Mouse (Mus musculus) forebrain, embryonic 12.5 days (tissue): Measurements from ENCODE around the gene Ormdl1. TPM values are rescaled to one million over a fixed set of nuclear protein-coding genes. Genes with fewer than 3 reads are reported as not detected.
"Not testable (repeated sequence)": the region's sequence is repeated elsewhere in the genome, so short reads cannot be mapped to it uniquely, and the experiment has no call there.

Source experiments
- ATAC-seq: fragments of 200-750 bp; cut with Nextera tagmentation; 2 replicates; pipeline ENCODE4 v1.8.0; 2017; ENCODE audit warnings: moderate TSS enrichment; ENCODE audit not compliant: low FRiP score
- H3K27ac ChIP-seq: fragments of 300-500 bp; sonication (generic); 2 replicates; pipeline ENCODE4 v1.5.1; 2016; ENCODE audit warnings: mild to moderate bottlenecking
- H3K27me3 ChIP-seq: fragments of 300-500 bp; sonication (generic); 2 replicates; pipeline ENCODE4 v1.6.1; 2016; ENCODE audit warnings: mild to moderate bottlenecking
- H3K36me3 ChIP-seq: fragments of 300-500 bp; sonication (generic); replicated peaks from 2 replicates; pipeline ENCODE4 v1.6.1; 2016; ENCODE audit warnings: mild to moderate bottlenecking
- H3K4me1 ChIP-seq: fragments of 300-500 bp; sonication (generic); 2 replicates; pipeline ENCODE4 v1.6.1; 2016
- H3K4me2 ChIP-seq: fragments of 300-500 bp; sonication (generic); 2 replicates; pipeline ENCODE4 v1.6.1; 2016; ENCODE audit warnings: mild to moderate bottlenecking, moderate library complexity
- H3K4me3 ChIP-seq: fragments of 300-500 bp; sonication (generic); replicated peaks from 2 replicates; pipeline ENCODE4 v1.5.1; 2016; ENCODE audit warnings: mild to moderate bottlenecking
- H3K9ac ChIP-seq: fragments of 300-500 bp; sonication (generic); 2 replicates; pipeline ENCODE4 v1.6.1; 2016; ENCODE audit warnings: mild to moderate bottlenecking
- H3K9me3 ChIP-seq: fragments of 300-500 bp; sonication (generic); 2 replicates; pipeline ENCODE4 v1.6.1; 2016
- WGBS: fragments of 180-500 bp; shearing (Covaris S2); methylation state at CpG from one replicate; pipeline ENCODE4 v1.1.7; 2016; 5-methylcytosine and 5-hydroxymethylcytosine counted together
- polyA plus RNA-seq: library from polyadenylated mRNA; unstranded; fragments of >200 nt; fragmentation: Nextera tagmentation; extraction: Ambion mirVana; gene quantifications from 2 replicates; pipeline ENCODE4 v1.2.1, GENCODE M21; 2016

Gene Ormdl1
- polyA plus RNA-seq, 1 experiment from 2014 or later, result 79.8 TPM

- H3K4me1 ChIP-seq, H3K9me3 ChIP-seq, H3K9ac ChIP-seq, H3K27me3 ChIP-seq, ATAC-seq, H3K4me3 ChIP-seq, H3K4me2 ChIP-seq, H3K27ac ChIP-seq, H3K36me3 ChIP-seq: not testable (repeated sequence)
- 85% methylated on average over 5 of the region's 5 CpGs for WGBS
These were observed 36.6 kb downstream of the Ormdl1 start for GRCm38 (mm10) chr1:53333527-53333926.

- no peak overlapping the region for H3K4me2 ChIP-seq
- no peak overlapping the region for H3K9ac ChIP-seq
- H3K36me3 ChIP-seq, result peaks cover 3% of the 10 kb centered on the region; the same call in 1 of the 2 replicates
- H3K27me3 ChIP-seq, result no peaks in the 10 kb centered on the region
- no peak overlapping the region for H3K4me3 ChIP-seq
- H3K4me1 ChIP-seq, result no peaks in the 10 kb centered on the region
- H3K9me3 ChIP-seq, result no peaks in the 10 kb centered on the region; the same call in 1 of the 2 replicates
- ATAC-seq, result no peak
- no peak overlapping the region for H3K27ac ChIP-seq
These were observed 38.6 kb downstream of the Ormdl1 start for GRCm38 (mm10) chr1:53335465-53335864.

GRCm38 (mm10) chr1:53337403-53337802 is 40.5 kb downstream of the Ormdl1 start:
- WGBS, result 76% methylated on average over 2 of the region's 2 CpGs
- not testable (repeated sequence) for H3K9me3 ChIP-seq, H3K27ac ChIP-seq, H3K27me3 ChIP-seq, H3K4me3 ChIP-seq, H3K4me2 ChIP-seq, ATAC-seq, H3K9ac ChIP-seq, H3K4me1 ChIP-seq
- H3K36me3 ChIP-seq, result peaks cover 21% of the 10 kb centered on the region

- Histone ChIP-seq H3K27ac (no peak overlapping the region), H3K27me3 (no peaks in the 10 kb centered on the region), H3K36me3 (peaks cover 50% of the 10 kb centered on the region), H3K4me2 (no peak overlapping the region), H3K9me3 (0 out of 2 replicates have a peak, but pooled peaks cover 5% of the 10 kb centered on the region), H3K4me1 (no peaks in the 10 kb centered on the region), H3K4me3 (no peak overlapping the region), H3K9ac (no peak overlapping the region)
- ATAC-seq, result no peak
- over 99% methylated on average over 2 of the region's 2 CpGs for WGBS
These were observed 44.2 kb downstream of the Ormdl1 start for GRCm38 (mm10) chr1:53341071-53341470.

GRCm38 (mm10) chr1:53352327-53353261 is 55.7 kb downstream of the Ormdl1 start, which contains the start of the genes Asdurf, Gm28551 and Asnsd1:
TSS of gene Asdurf (minus strand) at chr1:53352619.
TSS of gene Gm28551 (minus strand) at chr1:53352667.
TSS of gene Asnsd1 (minus strand) at chr1:53352752.
- Histone ChIP-seq H3K27ac (peak within 1 kb of the TSS; percentile 91), H3K4me2 (peak within 1 kb of the TSS; percentile 49), H3K4me1 (peaks cover 6% of the 10 kb centered on the region), H3K36me3 (peaks cover 13% of the 10 kb centered on the region), H3K27me3 (no peaks in the 10 kb centered on the region), H3K9ac (peak within 1 kb of the TSS; percentile 87), H3K4me3 (peak within 1 kb of the TSS; percentile 84), H3K9me3 (no peaks in the 10 kb centered on the region)
- ATAC-seq, result peak; percentile 100
- WGBS, result 0% methylated on average over 43 of the region's 44 CpGs

- Histone ChIP-seq H3K27me3 (no peaks in the 10 kb centered on the region), H3K4me3 (no peak overlapping the region), H3K4me2 (no peak overlapping the region), H3K9me3 (no peaks in the 10 kb centered on the region), H3K36me3 (no peaks in the 10 kb centered on the region), H3K27ac (no peak overlapping the region), H3K9ac (no peak overlapping the region), H3K4me1 (no peaks in the 10 kb centered on the region)
- no peak for ATAC-seq
These were observed 62.1 kb downstream of the Ormdl1 start for GRCm38 (mm10) chr1:53358988-53359387.

Other genes with a start within 250 kb of the Ormdl1 start
- 0.22 and 0.32 TPM in 2 replicates for gene Mstn, start 235.5 kb upstream of the Ormdl1 start, polyA plus RNA-seq
- gene 1700019A02Rik, start 109.5 kb upstream of the Ormdl1 start, polyA plus RNA-seq, result not detected in 2 replicates
- gene Pms1, start 77 bp upstream of the Ormdl1 start, polyA plus RNA-seq, result 24.5 and 26.3 TPM in 2 replicates
- gene Gm28778, start within 50 bp of the Ormdl1 start, polyA plus RNA-seq, result not detected in 2 replicates
- 31.6 and 33.4 TPM in 2 replicates for gene Osgepl1, start 16.5 kb downstream of the Ormdl1 start, polyA plus RNA-seq
- not detected in 2 replicates for gene Asdurf, start 55.5 kb downstream of the Ormdl1 start, polyA plus RNA-seq
- 0.95 and 1.5 TPM in 2 replicates for gene Gm28551, start 55.6 kb downstream of the Ormdl1 start, polyA plus RNA-seq
- gene Asnsd1, start 55.7 kb downstream of the Ormdl1 start, polyA plus RNA-seq, result 91.9 and 95.3 TPM in 2 replicates